Mouse (Mus musculus) embryonic fibroblast, embryonic 13.5 days (primary cell): ENCODE measurements around the gene Tyk2.

ENCODE experiments used
- CTCF ChIP-seq: IDR thresholded peaks from 2 replicates; pipeline ENCODE4 v1.5.1; 2011; ENCODE audit warnings: mild to moderate bottlenecking, control low read depth, low read length, moderate library complexity, borderline replicate concordance; ENCODE audit not compliant: insufficient read depth
- POLR2A ChIP-seq: IDR thresholded peaks from 2 replicates; pipeline ENCODE4 v1.6.1; 2011; ENCODE audit warnings: low read depth, mild to moderate bottlenecking, control low read depth, low read length, moderate library complexity

DNA sequence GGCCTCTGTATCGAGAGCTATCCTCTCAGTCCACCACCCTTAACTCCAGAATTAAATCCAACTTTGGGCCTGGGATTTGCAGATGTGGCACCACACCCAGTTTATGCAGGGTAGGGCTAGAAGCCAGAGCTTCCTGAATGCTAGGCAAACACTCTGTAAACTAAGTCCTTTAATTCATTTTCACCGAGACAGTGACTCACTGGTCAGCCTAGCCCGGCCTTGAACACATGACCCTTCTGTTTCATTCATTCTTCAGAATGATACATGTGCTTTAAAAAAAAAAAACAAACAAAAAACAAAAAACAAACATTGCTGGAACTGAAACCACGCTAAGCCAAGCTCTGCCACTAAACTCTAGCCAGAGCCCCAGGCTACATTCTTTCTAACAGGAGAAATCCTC is 7.3 kb upstream of the Tyk2 start:
- TF ChIP-seq CTCF = no peak
- TF ChIP-seq POLR2A = no peak
